Mouse (Mus musculus): ENCODE results near the gene Rnaset2b. TPM values are rescaled to one million over a fixed set of nuclear protein-coding genes. Genes with fewer than 3 reads are reported as not detected.
"Not testable (repeated sequence)": the region's sequence is repeated elsewhere in the genome, so short reads cannot be mapped to it uniquely, and the experiment has no call there.

Gene Rnaset2b
- polyA plus RNA-seq, 1 experiment from 2014 or later: 205 TPM

DNA sequence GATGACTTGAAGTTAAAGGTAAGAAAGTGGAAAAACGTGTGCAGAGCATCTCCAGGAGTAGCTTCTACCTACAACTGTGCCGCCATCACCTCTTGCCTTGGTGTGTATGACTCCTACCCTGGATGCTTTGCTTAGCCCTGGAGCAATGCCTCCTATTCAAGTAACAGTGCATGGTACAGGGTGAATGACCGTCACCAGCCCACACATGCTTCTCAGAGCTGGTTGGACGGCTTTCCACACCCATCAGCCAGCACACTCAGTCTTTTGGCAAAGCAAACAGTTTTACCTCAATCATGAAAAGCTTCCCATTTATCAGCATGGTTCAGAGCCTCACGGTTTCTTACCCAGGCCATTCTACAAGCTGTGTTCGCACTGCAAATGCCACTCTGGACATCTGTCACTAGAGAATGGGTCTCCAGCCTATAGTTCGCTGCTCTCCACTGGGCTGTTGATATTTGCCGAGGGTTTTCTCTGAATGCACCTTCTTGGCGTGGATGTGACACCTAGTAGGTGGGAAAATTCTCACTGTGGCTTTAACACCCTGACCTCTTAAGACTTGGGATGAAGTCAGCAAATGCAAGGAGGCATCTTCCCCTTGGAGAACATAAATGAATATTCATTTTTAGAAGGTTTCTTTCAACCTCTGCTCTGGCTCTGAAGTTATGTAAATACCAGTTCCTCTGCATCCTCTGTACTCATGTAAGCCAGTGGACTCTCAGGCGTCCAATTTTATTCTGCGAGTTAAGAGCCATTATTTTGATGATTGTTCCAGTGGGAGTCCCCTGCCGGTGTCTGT is 31.6 kb downstream of the Rnaset2b start:
- not testable (repeated sequence) for H3K4me1 ChIP-seq; H3K4me3 ChIP-seq; H3K27ac ChIP-seq; H3K36me3 ChIP-seq; H3K27me3 ChIP-seq (ENCODE audit: insufficient read depth, poor library complexity, severe bottlenecking); H3K9me3 ChIP-seq; DNase-seq (ENCODE audit: low spot score)
- 80% methylated on average over 9 of the region's 12 CpGs for whole genome bisulfite sequencing

DNA sequence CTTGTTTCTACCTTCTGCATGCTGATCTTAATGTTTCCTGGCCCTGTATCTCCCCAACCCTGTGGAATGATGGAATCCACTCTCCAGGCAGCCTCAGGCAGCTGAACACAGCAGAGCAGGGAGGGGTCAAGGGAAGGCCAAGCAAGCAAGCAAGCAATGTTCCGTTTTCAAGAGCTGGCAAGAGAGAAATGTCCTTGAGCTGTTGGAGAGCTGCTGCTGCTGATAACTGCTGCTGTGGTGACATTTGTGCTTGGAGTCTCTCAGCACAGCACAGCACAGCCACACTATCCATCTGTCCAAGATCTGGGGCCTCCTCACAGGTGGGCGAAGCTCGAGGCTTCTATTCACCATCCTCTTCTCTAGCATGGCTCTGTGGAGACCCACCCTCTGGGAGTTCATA is 33.0 kb downstream of the Rnaset2b start:
- not testable (repeated sequence) for H3K27me3 ChIP-seq (ENCODE audit: insufficient read depth, poor library complexity, severe bottlenecking); H3K9me3 ChIP-seq; H3K4me1 ChIP-seq; H3K36me3 ChIP-seq; H3K4me3 ChIP-seq; H3K27ac ChIP-seq; DNase-seq (ENCODE audit: low spot score)
- WGBS: no CpG with 5 or more reads among the region's 3 CpGs

DNA sequence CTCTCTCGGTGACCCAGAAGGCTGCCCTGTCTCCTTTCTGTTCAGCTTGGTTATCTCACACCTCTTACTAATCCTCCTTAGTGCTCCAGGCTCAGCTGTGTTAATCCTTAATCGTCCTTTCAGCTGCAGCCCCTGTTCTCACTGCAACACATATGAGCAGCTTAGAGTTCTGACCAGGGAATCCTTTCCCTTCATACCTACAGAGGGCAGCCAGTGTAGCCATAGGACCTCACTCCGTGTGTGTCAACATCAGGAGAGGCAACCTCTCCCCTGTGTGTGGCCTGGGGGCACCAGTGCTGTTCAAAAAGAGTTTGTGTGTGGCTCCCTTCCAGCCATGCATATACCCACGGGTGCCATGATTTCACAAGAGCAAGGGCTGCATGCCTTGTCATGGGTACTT is 35.2 kb downstream of the Rnaset2b start:
- not testable (repeated sequence) for H3K27me3 ChIP-seq (ENCODE audit: insufficient read depth, poor library complexity, severe bottlenecking); H3K36me3 ChIP-seq; H3K4me3 ChIP-seq; H3K9me3 ChIP-seq; H3K4me1 ChIP-seq; H3K27ac ChIP-seq
- DNase-seq (ENCODE audit: low spot score): peak; percentile 56
- 22% methylated on average over 3 of the region's 4 CpGs for WGBS

DNA sequence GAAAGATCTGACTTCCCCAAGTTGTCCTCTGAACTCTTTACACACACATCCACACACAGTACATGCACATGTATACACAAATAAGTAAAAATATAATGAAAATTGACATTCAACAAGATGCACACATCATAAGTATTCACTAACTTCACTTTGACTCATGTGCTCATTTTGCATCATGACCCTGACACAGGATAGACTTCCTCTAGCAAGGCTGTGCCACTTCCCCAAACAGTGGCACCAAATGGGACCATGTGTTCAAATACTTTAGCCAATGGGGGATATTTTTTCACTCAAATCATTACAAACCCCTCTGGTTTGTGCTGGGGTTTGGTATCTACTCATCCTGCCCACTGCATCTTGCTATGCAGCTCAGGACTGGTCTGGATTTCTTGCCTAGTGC is 38.5 kb downstream of the Rnaset2b start:
- DNase-seq (ENCODE audit: low spot score); H3K4me3 ChIP-seq; H3K4me1 ChIP-seq; H3K27ac ChIP-seq; H3K27me3 ChIP-seq (ENCODE audit: insufficient read depth, poor library complexity, severe bottlenecking); H3K36me3 ChIP-seq; H3K9me3 ChIP-seq: not testable (repeated sequence)

DNA sequence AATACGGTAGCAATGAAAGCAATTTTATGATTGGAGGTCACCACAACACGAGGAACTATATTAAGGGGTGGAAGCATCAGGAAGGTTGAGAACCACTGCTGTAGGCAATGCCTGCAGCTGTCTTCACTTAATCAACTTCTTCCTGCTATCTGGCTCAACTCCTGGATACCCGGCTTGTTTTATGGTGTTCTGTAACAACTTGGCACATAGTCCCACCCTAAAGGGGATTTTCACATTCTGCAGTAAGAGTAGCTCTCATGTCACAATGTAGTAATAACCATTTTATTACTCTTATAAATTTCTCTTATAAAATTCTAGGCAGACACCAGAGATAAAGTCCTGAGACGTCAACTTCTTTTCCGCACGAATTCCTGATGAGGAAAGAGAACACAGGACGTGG is 39.0 kb downstream of the Rnaset2b start:
- WGBS: no CpG with 5 or more reads among the region's 7 CpGs
- H3K27me3 ChIP-seq (ENCODE audit: insufficient read depth, poor library complexity, severe bottlenecking); H3K27ac ChIP-seq; H3K36me3 ChIP-seq; DNase-seq (ENCODE audit: low spot score); H3K4me1 ChIP-seq; H3K9me3 ChIP-seq; H3K4me3 ChIP-seq: not testable (repeated sequence)

DNA sequence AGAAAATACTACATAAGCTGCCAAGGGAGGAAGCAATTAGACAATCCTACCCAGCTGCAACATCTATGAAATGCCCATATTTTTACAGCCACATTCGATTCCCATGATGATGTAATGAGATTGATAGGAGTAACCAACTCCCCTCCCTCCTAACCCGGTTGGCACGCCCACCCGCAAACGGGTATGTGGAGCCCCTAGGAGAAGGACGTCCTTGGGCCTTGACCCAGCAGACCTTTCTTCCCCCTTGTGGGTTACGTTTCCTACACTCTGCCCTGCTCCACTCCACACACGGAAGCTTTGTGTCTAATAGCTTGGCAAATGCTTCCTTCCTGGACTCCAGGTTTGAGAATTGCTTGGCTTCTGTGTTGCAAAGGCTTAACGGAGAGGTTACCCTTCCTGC is 39.5 kb downstream of the Rnaset2b start:
- not testable (repeated sequence) for H3K27me3 ChIP-seq (ENCODE audit: insufficient read depth, poor library complexity, severe bottlenecking); H3K9me3 ChIP-seq; H3K27ac ChIP-seq; H3K4me3 ChIP-seq; H3K36me3 ChIP-seq; DNase-seq (ENCODE audit: low spot score); H3K4me1 ChIP-seq
- WGBS: 68% methylated on average over 5 of the region's 9 CpGs

DNA sequence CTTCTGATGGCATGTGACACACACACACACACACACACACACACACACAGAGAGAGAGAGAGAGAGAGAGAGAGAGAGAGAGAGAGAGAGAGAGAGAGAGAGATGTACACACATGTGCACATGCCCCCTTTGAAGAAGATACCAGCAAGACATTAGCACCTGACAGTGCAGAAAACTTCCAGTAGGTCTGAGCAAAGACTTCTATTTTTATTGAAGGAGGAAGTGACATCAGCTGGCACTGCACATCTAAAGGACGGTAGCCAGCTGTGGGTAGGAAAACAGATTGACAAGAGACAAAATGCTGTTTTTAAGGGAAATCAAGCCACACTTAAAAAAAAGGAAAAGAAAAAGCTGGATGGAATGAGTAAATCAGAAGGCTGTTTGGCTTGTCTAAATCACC is 43.8 kb downstream of the Rnaset2b start:
- H3K36me3 ChIP-seq; H3K4me1 ChIP-seq; H3K27ac ChIP-seq; H3K27me3 ChIP-seq (ENCODE audit: insufficient read depth, poor library complexity, severe bottlenecking); H3K4me3 ChIP-seq; DNase-seq (ENCODE audit: low spot score); H3K9me3 ChIP-seq: not testable (repeated sequence)
- WGBS: no CpG with 5 or more reads among the region's 1 CpGs

DNA sequence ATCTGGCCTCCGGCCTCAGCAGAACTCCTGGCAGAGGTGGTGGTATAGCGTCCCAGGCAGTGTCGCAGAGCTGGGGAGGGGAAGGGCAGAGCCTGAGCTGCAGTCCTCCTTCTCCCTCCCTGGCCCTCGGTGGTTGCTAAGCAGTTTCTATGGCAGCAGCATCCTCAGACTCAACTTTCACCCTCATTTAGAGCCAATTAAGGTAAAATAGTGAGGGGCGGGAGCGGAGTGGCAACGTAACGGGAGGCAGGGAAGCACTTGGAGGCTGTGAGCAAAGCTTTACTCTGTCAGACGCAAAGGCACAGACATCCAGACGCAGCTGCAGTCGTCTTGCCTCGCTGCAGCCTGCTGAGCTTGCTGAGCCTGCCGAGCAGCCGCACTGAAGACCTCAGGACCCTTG is 54.8 kb downstream of the Rnaset2b start, which contains the start of gene Gm1604a:
Gene Gm1604a, plus strand, starts transcription at position 312 of the 400 bp plus-strand sequence.
- not testable (repeated sequence) for DNase-seq (ENCODE audit: low spot score); H3K4me1 ChIP-seq; H3K27me3 ChIP-seq (ENCODE audit: insufficient read depth, poor library complexity, severe bottlenecking); H3K4me3 ChIP-seq; H3K9me3 ChIP-seq; H3K27ac ChIP-seq; H3K36me3 ChIP-seq
- 38% methylated on average over 7 of the region's 14 CpGs for WGBS

DNA sequence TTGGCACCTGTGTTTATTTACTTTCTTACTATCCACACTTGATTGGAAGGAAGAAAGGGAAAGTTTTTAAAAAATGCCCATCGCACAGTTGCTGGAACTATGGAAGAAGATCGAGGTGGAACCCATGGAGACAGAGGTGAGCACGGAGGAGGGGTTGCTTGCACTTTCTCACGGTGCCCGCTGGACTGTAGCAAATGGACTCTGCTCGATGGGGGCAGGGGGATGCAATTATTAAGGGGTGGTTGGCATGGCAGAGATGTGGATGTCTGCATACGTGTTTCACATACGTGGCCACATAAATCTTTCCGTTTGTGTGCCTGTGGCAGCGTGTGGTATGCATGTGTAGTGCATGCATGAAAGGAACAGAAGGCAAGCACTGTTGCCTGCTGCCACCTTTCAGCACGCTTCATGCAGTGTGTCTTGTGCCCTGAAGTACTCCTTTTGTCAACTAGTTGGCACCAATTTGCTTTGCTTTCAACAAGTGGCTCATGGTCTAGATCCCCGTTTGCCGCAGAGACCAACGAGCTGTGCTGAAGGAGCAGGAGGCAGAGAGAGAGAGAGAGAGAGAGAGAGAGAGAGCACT is 55.4 kb downstream of the Rnaset2b start:
- not testable (repeated sequence) for DNase-seq (ENCODE audit: low spot score)
- WGBS: 71% methylated on average over 3 of the region's 14 CpGs

DNA sequence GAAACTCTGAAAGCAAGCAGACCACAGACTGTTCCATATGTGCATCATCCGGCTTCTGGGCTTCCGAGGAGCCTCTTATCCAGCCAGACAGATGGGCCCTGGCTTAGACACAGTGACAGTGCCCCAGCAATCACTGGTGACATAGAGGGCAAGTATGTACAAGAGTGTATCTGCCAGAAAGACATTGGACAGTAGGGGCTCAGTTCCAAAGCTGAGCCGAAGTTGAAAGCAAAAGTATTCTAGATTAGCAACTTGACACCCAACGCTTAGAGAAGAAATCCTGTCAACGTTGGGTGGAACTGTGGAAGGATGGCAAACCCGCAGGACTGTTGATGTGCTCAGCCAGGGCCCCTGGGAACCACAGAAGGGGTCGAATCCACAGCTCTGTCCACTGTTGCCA is 59.8 kb downstream of the Rnaset2b start:
- not testable (repeated sequence) for H3K4me3 ChIP-seq; H3K36me3 ChIP-seq; H3K27me3 ChIP-seq (ENCODE audit: insufficient read depth, poor library complexity, severe bottlenecking); H3K4me1 ChIP-seq; DNase-seq (ENCODE audit: low spot score); H3K9me3 ChIP-seq; H3K27ac ChIP-seq
- WGBS: 58% methylated on average over 5 of the region's 7 CpGs

More for the DNA sequence above, 55.4 kb downstream of the Rnaset2b start:
- H3K4me3 ChIP-seq; H3K9me3 ChIP-seq; H3K27ac ChIP-seq; H3K27me3 ChIP-seq (ENCODE audit: insufficient read depth, poor library complexity, severe bottlenecking); H3K4me1 ChIP-seq; H3K36me3 ChIP-seq: not testable (repeated sequence)

DNA sequence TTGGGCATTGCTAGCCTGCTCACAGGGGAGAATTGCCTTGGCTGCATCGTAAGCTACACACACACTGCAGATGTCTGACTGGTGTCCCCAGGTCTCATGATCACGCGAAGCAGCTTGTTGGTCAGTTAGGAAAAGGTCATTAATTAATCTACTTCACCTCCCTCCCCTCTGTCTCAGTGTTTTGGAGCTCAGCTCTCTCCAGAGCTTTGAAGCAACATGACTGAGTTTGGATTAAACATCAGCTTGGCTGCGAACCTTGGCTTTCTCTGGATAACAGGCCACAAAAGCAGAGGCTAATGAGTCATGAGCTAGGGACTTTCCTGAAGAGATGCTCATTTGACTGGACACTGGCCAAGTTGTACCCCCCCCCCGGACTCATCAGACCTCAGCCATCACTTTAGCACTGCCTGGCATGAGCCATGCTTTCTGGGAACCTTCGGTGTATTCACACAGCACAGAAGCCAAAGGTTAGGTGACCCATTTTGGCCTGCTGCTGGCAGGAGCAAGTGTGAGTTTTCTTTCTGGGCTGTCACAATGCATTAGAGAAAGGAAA is 60.3 kb downstream of the Rnaset2b start:
- not testable (repeated sequence) for H3K4me1 ChIP-seq; H3K27ac ChIP-seq; H3K9me3 ChIP-seq; H3K4me3 ChIP-seq; DNase-seq (ENCODE audit: low spot score); H3K36me3 ChIP-seq; H3K27me3 ChIP-seq (ENCODE audit: insufficient read depth, poor library complexity, severe bottlenecking)
- 74% methylated on average over 3 of the region's 6 CpGs for WGBS

DNA sequence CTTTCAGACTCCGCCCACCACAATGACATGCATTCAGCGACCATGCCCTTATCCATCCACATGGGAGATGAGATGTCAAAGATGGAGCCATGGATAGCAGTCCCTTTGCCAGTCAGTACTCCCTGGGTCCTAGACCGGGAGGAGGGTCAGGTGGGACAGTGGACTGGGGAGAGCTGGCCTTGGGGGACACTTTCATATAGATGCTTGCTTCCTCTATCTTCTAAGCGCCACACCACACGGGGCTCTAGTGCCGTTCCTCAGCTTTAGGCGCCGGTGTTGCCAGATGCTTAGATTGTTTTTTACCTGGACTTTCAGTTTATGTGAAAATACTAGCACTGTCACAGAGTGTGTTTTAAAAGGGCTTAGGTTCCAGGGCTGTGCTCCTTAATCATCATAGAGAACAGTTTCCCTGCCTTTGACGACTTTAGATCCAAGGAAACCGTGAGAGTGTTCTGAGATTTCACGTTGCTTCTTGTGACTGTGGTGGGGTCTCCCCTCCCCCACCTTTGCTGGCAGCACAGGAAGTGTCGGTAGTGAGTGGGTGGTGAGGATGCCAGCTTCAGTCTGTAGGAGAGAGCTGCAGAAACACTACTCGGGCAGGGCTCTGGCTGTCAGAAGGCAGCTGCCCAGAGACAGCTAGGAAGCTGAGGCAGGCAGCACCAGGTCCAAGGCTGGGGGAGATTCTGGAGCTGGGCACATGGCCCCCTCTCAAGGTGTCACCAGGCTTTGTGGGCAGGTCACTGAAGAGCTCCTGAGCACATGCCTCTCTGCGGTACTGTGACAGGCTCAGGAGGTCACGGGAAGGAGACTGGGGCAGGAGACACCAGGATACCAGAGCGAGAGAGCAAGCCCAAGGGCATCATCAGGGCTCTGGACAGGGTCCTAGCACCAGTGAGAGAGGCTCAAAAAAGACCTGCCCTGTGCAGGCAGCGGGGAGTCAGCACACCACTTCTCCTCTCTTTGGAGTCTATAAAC is 63.0 kb downstream of the Rnaset2b start:
- not testable (repeated sequence) for H3K27me3 ChIP-seq (ENCODE audit: insufficient read depth, poor library complexity, severe bottlenecking); H3K9me3 ChIP-seq; H3K27ac ChIP-seq; H3K4me3 ChIP-seq; DNase-seq (ENCODE audit: low spot score); H3K36me3 ChIP-seq; H3K4me1 ChIP-seq
- 71% methylated on average over 3 of the region's 17 CpGs for WGBS
